Mouse (Mus musculus): Measurements from ENCODE around the gene Bola1. TPM values are rescaled to one million over a fixed set of nuclear protein-coding genes. Genes with fewer than 3 reads are reported as not detected.
A peak's percentile ranks its signal among the peaks of the same experiment; 100 is the strongest.
"Not testable (repeated sequence)": the region's sequence is repeated elsewhere in the genome, so short reads cannot be mapped to it uniquely, and the experiment has no call there.

The Bola1 gene
- polyA plus RNA-seq, 1 experiment from 2014 or later = 75.7 TPM

- no peaks in the 10 kb centered on the region for H3K36me3 ChIP-seq (ENCODE audit: control insufficient read depth, insufficient read depth, low read length)
- 86% methylated on average over 7 of the region's 7 CpGs for WGBS
- H3K4me1 ChIP-seq (replicated peaks; ENCODE audit: control insufficient read depth, insufficient read depth, low read length) = peaks cover 6% of the 10 kb centered on the region; the same call in 1 of the 2 replicates
These were observed 24.5 kb upstream of the Bola1 start for GRCm38 (mm10) chr3:96243921-96244572.

GRCm38 (mm10) chr3:96240799-96241197, 21.3 kb upstream of the Bola1 start:
- no peak overlapping the region for H3K4me3 ChIP-seq (ENCODE audit: low read depth, low read length)
- H3K4me1 ChIP-seq (replicated peaks; ENCODE audit: control insufficient read depth, insufficient read depth, low read length) = peaks cover 6% of the 10 kb centered on the region; the same call in 1 of the 2 replicates
- H3K27ac ChIP-seq (ENCODE audit: low read depth, low read length) = peak overlapping the region; percentile 84
- DNase-seq (ENCODE audit: low spot score) (no peak), ATAC-seq (replicated peaks; ENCODE audit: low FRiP score) (no peak)
- no peaks in the 10 kb centered on the region for H3K27me3 ChIP-seq (ENCODE audit: control insufficient read depth, insufficient read depth, low read length)
- H3K9me3 ChIP-seq (ENCODE audit: control insufficient read depth, low read length) = no peaks in the 10 kb centered on the region
- H3K4me2 ChIP-seq (ENCODE audit: low read depth, low read length, severe bottlenecking) = no peak overlapping the region
- WGBS = 76% methylated on average over 9 of the region's 9 CpGs
- H3K9ac ChIP-seq (ENCODE audit: low read length) = peak overlapping the region; percentile 64
- no peaks in the 10 kb centered on the region for H3K36me3 ChIP-seq (ENCODE audit: control insufficient read depth, insufficient read depth, low read length)

More at GRCm38 (mm10) chr3:96243921-96244572, 24.5 kb upstream of the Bola1 start:
- Histone ChIP-seq H3K27me3 (ENCODE audit: control insufficient read depth, insufficient read depth, low read length) (no peaks in the 10 kb centered on the region; the same call in 1 of the 2 replicates), H3K4me3 (ENCODE audit: low read depth, low read length) (0 out of 2 replicates have a peak overlapping the region, but pooled peaks have one; percentile 41), H3K4me2 (ENCODE audit: low read depth, low read length, severe bottlenecking) (peak overlapping the region; percentile 63; the same call in 1 of the 2 replicates), H3K27ac (ENCODE audit: low read depth, low read length) (peak overlapping the region; percentile 97), H3K9me3 (ENCODE audit: control insufficient read depth, low read length) (no peaks in the 10 kb centered on the region), H3K9ac (ENCODE audit: low read length) (peak overlapping the region; percentile 85)
- ATAC-seq (replicated peaks; ENCODE audit: low FRiP score) (no peak), DNase-seq (ENCODE audit: low spot score) (no peak)

DNA sequence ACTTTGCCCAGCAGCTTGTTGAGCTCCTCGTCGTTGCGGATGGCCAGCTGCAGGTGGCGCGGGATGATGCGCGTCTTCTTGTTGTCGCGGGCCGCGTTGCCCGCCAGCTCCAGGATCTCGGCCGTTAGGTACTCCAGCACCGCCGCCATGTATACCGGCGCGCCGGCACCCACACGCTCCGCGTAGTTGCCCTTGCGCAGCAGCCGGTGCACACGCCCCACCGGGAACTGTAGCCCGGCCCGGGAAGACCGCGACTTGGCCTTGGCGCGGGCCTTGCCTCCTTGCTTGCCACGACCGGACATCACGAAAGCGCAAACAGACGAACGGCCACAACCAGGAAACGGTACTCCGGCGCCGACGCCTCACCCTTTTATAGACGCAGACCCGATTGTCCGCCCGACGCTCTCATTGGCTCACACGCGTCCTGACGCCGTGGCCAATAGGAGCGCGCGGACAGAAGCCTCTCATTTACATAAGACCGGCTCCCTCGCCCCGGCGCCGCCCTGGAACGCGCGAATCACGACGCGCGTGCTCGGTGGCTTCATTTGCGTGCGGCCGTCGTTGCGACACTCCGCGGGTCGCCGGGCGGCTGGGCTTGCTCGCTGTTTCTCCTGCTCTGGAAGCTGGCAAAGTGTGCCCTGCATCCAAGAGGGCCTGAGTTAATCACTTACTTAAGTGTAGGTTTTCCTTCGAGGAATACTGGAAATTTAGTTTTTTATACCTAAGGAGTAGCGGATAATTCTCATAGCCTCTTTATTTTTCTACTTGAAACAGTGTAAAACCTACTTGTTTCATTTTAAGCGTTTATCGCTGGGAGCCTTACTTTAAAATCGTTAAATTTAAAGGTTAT, 20.7 kb upstream of the Bola1 start, which contains the start of gene Hist2h2aa2:
Gene Hist2h2aa2 (minus strand): TSS at position 328 of the 850 bp plus-strand sequence.
- H3K27me3 ChIP-seq (ENCODE audit: control insufficient read depth, insufficient read depth, low read length); H3K36me3 ChIP-seq (ENCODE audit: control insufficient read depth, insufficient read depth, low read length); H3K4me1 ChIP-seq (replicated peaks; ENCODE audit: control insufficient read depth, insufficient read depth, low read length); H3K9me3 ChIP-seq (ENCODE audit: control insufficient read depth, low read length): not testable (repeated sequence)
- WGBS = 6% methylated on average over 24 of the region's 85 CpGs
- H3K9ac ChIP-seq (ENCODE audit: low read length) = peak within 1 kb of the TSS; percentile 64
- peak; percentile 87 for DNase-seq (ENCODE audit: low spot score)
- peak within 1 kb of the TSS; percentile 84 for H3K27ac ChIP-seq (ENCODE audit: low read depth, low read length)
- peak; percentile 80 for ATAC-seq (replicated peaks; ENCODE audit: low FRiP score)
- H3K4me3 ChIP-seq (ENCODE audit: low read depth, low read length) = peak within 1 kb of the TSS; percentile 21; the same call in 1 of the 2 replicates
- H3K4me2 ChIP-seq (ENCODE audit: low read depth, low read length, severe bottlenecking) = peak within 1 kb of the TSS; percentile 31; the same call in 1 of the 2 replicates

DNA sequence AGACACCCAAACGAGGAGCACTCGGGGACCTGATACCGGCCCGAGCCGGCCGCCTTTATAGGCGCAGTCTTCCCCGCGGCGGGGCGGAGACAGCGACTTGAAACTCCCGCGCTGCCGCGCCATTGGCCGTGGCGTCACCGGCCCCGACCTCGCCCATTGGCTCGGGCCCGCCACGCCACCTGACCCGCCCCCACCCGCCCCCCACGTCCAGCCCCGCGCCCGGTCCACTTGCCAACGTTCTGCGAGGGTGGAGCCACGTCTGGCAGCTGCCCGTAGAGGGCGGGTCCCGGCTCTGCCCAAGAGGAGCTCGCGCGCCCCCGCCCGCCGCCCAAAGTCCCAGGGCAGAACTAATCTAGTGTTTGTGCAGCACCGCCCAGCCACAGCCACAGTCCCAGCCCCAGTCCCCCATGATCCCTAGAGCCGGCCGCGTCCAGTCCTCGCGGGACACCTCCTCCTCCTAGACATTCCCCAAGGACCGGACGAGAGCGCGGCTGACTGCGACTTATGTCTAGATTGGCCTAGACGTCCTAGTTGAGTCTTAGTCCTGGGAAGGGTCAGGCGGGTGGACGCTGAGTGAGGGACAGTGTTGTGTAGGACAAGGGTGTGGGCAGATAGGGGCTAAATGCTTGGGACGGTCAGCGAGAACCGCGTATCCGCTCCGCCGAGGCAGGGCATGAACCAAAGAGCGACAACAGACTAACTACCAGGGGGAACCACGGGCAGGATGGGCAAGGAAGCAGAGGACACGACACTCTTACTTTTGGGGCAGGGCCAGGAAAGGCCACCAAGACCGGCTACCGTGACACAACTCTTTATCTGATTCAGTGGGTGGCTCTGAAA, 19.7 kb upstream of the Bola1 start, which contains the start of gene Hist2h3c2:
Gene Hist2h3c2 (minus strand): TSS at position 174 of the 840 bp plus-strand sequence.
- not testable (repeated sequence) for H3K27me3 ChIP-seq (ENCODE audit: control insufficient read depth, insufficient read depth, low read length); DNase-seq (ENCODE audit: low spot score); H3K9me3 ChIP-seq (ENCODE audit: control insufficient read depth, low read length); H3K4me1 ChIP-seq (replicated peaks; ENCODE audit: control insufficient read depth, insufficient read depth, low read length); H3K36me3 ChIP-seq (ENCODE audit: control insufficient read depth, insufficient read depth, low read length)
- peak within 1 kb of the TSS; percentile 75 for H3K27ac ChIP-seq (ENCODE audit: low read depth, low read length)
- H3K4me2 ChIP-seq (ENCODE audit: low read depth, low read length, severe bottlenecking) = peak within 1 kb of the TSS; percentile 55
- peak within 1 kb of the TSS; percentile 33 for H3K4me3 ChIP-seq (ENCODE audit: low read depth, low read length)
- H3K9ac ChIP-seq (ENCODE audit: low read length) = peak within 1 kb of the TSS; percentile 65
- WGBS = 0% methylated on average over 10 of the region's 68 CpGs
- ATAC-seq (replicated peaks; ENCODE audit: low FRiP score) = peak; percentile 93

- WGBS = under 1% methylated on average over 12 of the region's 12 CpGs
- no peak for ATAC-seq (replicated peaks; ENCODE audit: low FRiP score)
- H3K4me2 ChIP-seq (ENCODE audit: low read depth, low read length, severe bottlenecking) = peak overlapping the region; percentile 55
- H3K27me3 ChIP-seq (ENCODE audit: control insufficient read depth, insufficient read depth, low read length) = no peaks in the 10 kb centered on the region
- 0 out of 2 replicates have a peak, but pooled peaks cover 2% of the 10 kb centered on the region for H3K4me1 ChIP-seq (replicated peaks; ENCODE audit: control insufficient read depth, insufficient read depth, low read length)
- H3K36me3 ChIP-seq (ENCODE audit: control insufficient read depth, insufficient read depth, low read length) = no peaks in the 10 kb centered on the region
- no peaks in the 10 kb centered on the region for H3K9me3 ChIP-seq (ENCODE audit: control insufficient read depth, low read length)
- H3K4me3 ChIP-seq (ENCODE audit: low read depth, low read length) = peak overlapping the region; percentile 33
- peak overlapping the region; percentile 75 for H3K27ac ChIP-seq (ENCODE audit: low read depth, low read length)
- no peak for DNase-seq (ENCODE audit: low spot score)
- peak overlapping the region; percentile 65 for H3K9ac ChIP-seq (ENCODE audit: low read length)
These were observed 18.5 kb upstream of the Bola1 start for GRCm38 (mm10) chr3:96237904-96238511.

- Histone ChIP-seq H3K4me3 (ENCODE audit: low read depth, low read length) (peak overlapping the region; percentile 33), H3K9ac (ENCODE audit: low read length) (peak overlapping the region; percentile 65), H3K4me2 (ENCODE audit: low read depth, low read length, severe bottlenecking) (peak overlapping the region; percentile 55), H3K36me3 (ENCODE audit: control insufficient read depth, insufficient read depth, low read length) (no peaks in the 10 kb centered on the region), H3K27ac (ENCODE audit: low read depth, low read length) (peak overlapping the region; percentile 75), H3K4me1 (replicated peaks; ENCODE audit: control insufficient read depth, insufficient read depth, low read length) (0 out of 2 replicates have a peak, but pooled peaks cover 2% of the 10 kb centered on the region), H3K9me3 (ENCODE audit: control insufficient read depth, low read length) (no peaks in the 10 kb centered on the region), H3K27me3 (ENCODE audit: control insufficient read depth, insufficient read depth, low read length) (no peaks in the 10 kb centered on the region)
- DNase-seq (ENCODE audit: low spot score) (peak; percentile 59), ATAC-seq (replicated peaks; ENCODE audit: low FRiP score) (no peak)
- 27% methylated on average over 7 of the region's 7 CpGs for WGBS
These were observed 17.9 kb upstream of the Bola1 start for GRCm38 (mm10) chr3:96237335-96237903.

DNA sequence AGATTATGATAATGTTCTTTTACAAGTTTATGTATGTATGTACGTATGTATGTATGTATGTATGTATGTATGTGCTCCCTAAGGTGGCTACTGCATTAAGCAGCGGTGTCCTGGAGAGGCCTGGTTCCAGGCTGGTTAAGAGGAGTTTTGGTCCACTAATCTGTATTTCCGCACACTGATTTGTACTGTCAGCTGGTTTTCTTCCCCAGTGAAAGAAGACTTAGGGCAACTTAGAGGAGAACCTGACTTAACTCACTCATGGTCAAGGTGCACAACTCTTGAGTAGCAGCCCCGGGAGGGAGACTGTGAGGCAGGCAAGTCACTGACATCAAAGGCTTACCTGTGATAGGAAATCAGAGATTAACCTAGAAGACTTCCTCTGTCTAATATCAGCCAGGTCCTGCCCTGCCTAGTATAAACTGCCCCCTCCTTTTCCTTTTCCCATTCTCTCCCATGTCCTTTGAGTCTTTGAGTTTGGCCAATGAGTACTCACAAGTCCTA, 17.4 kb upstream of the Bola1 start:
- no peak for ATAC-seq (replicated peaks; ENCODE audit: low FRiP score)

More for the DNA sequence above, 17.4 kb upstream of the Bola1 start:
- no peak for DNase-seq (ENCODE audit: low spot score)
- no peaks in the 10 kb centered on the region for H3K36me3 ChIP-seq (ENCODE audit: control insufficient read depth, insufficient read depth, low read length)
- 0 out of 2 replicates have a peak, but pooled peaks cover 2% of the 10 kb centered on the region for H3K4me1 ChIP-seq (replicated peaks; ENCODE audit: control insufficient read depth, insufficient read depth, low read length)
- H3K9ac ChIP-seq (ENCODE audit: low read length) = peak overlapping the region; percentile 65
- peak overlapping the region; percentile 33 for H3K4me3 ChIP-seq (ENCODE audit: low read depth, low read length)
- WGBS = 89% methylated on average over 4 of the region's 4 CpGs
- H3K9me3 ChIP-seq (ENCODE audit: control insufficient read depth, low read length) = no peaks in the 10 kb centered on the region
- H3K27ac ChIP-seq (ENCODE audit: low read depth, low read length) = no peak overlapping the region
- peak overlapping the region; percentile 55 for H3K4me2 ChIP-seq (ENCODE audit: low read depth, low read length, severe bottlenecking)
- no peaks in the 10 kb centered on the region for H3K27me3 ChIP-seq (ENCODE audit: control insufficient read depth, insufficient read depth, low read length)

Data from forebrain, embryonic 11.5 days (tissue).